Mouse (Mus musculus) stomach, postnatal 0 days (tissue): ENCODE measurements around the gene Gkn2.

Source experiments
- CTCF ChIP-seq: IDR thresholded peaks from 2 replicates; pipeline ENCODE4 v1.5.1; 2016; ENCODE audit warnings: antibody characterized with exemption, low read depth, mild to moderate bottlenecking, moderate library complexity
- EP300 ChIP-seq: optimal IDR thresholded peaks from 2 replicates; pipeline ENCODE3; 2016; ENCODE audit warnings: antibody characterized with exemption

- no peak for TF ChIP-seq CTCF
- TF ChIP-seq EP300, result no peak
Measured at GRCm38 (mm10) chr6:87384761-87385160, 11.6 kb downstream of the Gkn2 start.
